Mouse (Mus musculus) cortical plate, adult 2 months (tissue): ENCODE measurements around the gene Smim7.

Experiments used
- CTCF ChIP-seq: fragments of 200-500 bp; IDR thresholded peaks from 2 replicates; pipeline ENCODE4 v1.5.1; 2011; ENCODE audit warnings: mild to moderate bottlenecking, control low read depth, low read length; ENCODE audit not compliant: insufficient read depth; ENCODE audit errors: extremely low read depth
- POLR2A ChIP-seq: fragments of 200-500 bp; IDR thresholded peaks from 2 replicates; pipeline ENCODE4 v1.6.1; 2011; ENCODE audit warnings: mild to moderate bottlenecking, low read length, control low read depth; ENCODE audit not compliant: insufficient read depth; ENCODE audit errors: extremely low read depth

DNA sequence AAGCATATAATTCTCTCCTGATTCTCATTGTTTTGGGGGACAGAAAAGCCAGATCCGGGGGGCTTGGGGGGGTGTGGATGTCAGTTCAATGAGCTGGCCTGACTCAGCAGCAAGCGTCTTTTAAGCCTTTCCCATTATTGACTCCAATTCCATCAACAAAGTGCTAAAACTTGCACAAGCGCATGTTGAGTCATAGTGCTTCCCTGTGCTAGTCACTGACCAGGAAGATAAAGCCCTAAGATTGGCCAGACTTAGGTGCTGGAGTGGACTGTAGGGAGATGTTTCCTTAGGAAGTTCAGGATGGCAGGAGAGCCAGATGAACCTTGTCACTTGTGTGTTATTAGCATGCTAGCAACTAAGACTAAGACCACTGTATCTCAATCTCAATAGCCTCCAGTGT, 36.0 kb downstream of the Smim7 start:
- TF ChIP-seq CTCF, result no peak
- no peak for TF ChIP-seq POLR2A
